Mouse (Mus musculus): Measurements from ENCODE around the gene Plcd3.

Gene Plcd3

GRCm38 (mm10) chr11:103020713-103021335 is 80.6 kb downstream of the Plcd3 start:
- DNase-seq (ENCODE audit: low read depth, low spot score), result no peak

Measured in retina, adult 2 months (tissue).